Mouse (Mus musculus): ENCODE results near the gene Kirrel3.

The Kirrel3 gene

GRCm38 (mm10) chr9:35039846-35040245 lies 554.2 kb downstream of the Kirrel3 start:
- no peak for DNase-seq

GRCm38 (mm10) chr9:35041493-35041892 lies 555.8 kb downstream of the Kirrel3 start:
- no peak for DNase-seq

- DNase-seq = no peak
Observed at GRCm38 (mm10) chr9:35043619-35044018, 557.9 kb downstream of the Kirrel3 start.

GRCm38 (mm10) chr9:35044458-35044857 lies 558.8 kb downstream of the Kirrel3 start:
- peak; percentile 45 for DNase-seq

GRCm38 (mm10) chr9:35045031-35045531 lies 559.4 kb downstream of the Kirrel3 start:
- DNase-seq = peak; percentile 54

GRCm38 (mm10) chr9:35045756-35046155 lies 560.1 kb downstream of the Kirrel3 start:
- peak; percentile 83 for DNase-seq

- DNase-seq = no peak
Observed at GRCm38 (mm10) chr9:35048449-35048848, 562.8 kb downstream of the Kirrel3 start.

GRCm38 (mm10) chr9:35049891-35050527 lies 564.3 kb downstream of the Kirrel3 start:
- no peak for DNase-seq

- DNase-seq = no peak
Observed at GRCm38 (mm10) chr9:35050701-35051454, 565.2 kb downstream of the Kirrel3 start.

- no peak for DNase-seq
Observed at GRCm38 (mm10) chr9:35051666-35052065, 566.0 kb downstream of the Kirrel3 start.

- no peak for DNase-seq
Observed at GRCm38 (mm10) chr9:35052671-35053070, 567.0 kb downstream of the Kirrel3 start.

GRCm38 (mm10) chr9:35053081-35053480 lies 567.4 kb downstream of the Kirrel3 start:
- no peak for DNase-seq

GRCm38 (mm10) chr9:35053669-35054068 lies 568.0 kb downstream of the Kirrel3 start:
- no peak for DNase-seq

GRCm38 (mm10) chr9:35055528-35056330 lies 570.0 kb downstream of the Kirrel3 start:
- DNase-seq = no peak

GRCm38 (mm10) chr9:35056611-35057010 lies 570.9 kb downstream of the Kirrel3 start:
- no peak for DNase-seq

GRCm38 (mm10) chr9:35057631-35058030 lies 571.9 kb downstream of the Kirrel3 start:
- no peak for DNase-seq

- no peak for DNase-seq
Observed at GRCm38 (mm10) chr9:35058186-35058585, 572.5 kb downstream of the Kirrel3 start.

- DNase-seq = no peak
Observed at GRCm38 (mm10) chr9:35058596-35059354, 573.1 kb downstream of the Kirrel3 start.

GRCm38 (mm10) chr9:35059881-35060280 lies 574.2 kb downstream of the Kirrel3 start:
- no peak for DNase-seq

GRCm38 (mm10) chr9:35061446-35061845 lies 575.8 kb downstream of the Kirrel3 start:
- no peak for DNase-seq

Data from lung, postnatal 14 days (tissue).